Mouse (Mus musculus) adrenal gland (tissue): ENCODE measurements at regions not wholly inside any gene's neighbourhood (a gene's known extent, or its start where the extent isn't known, plus 50 kb on each side); places are given as distances from the start of the nearest gene placed in this dataset.

ENCODE experiments used
- intact Hi-C: fragments of 180-260 bp; cut with DNase I; formaldehyde crosslinking; loops from one replicate; pipeline ENCODE4 v1.15.1; 2025

DNA sequence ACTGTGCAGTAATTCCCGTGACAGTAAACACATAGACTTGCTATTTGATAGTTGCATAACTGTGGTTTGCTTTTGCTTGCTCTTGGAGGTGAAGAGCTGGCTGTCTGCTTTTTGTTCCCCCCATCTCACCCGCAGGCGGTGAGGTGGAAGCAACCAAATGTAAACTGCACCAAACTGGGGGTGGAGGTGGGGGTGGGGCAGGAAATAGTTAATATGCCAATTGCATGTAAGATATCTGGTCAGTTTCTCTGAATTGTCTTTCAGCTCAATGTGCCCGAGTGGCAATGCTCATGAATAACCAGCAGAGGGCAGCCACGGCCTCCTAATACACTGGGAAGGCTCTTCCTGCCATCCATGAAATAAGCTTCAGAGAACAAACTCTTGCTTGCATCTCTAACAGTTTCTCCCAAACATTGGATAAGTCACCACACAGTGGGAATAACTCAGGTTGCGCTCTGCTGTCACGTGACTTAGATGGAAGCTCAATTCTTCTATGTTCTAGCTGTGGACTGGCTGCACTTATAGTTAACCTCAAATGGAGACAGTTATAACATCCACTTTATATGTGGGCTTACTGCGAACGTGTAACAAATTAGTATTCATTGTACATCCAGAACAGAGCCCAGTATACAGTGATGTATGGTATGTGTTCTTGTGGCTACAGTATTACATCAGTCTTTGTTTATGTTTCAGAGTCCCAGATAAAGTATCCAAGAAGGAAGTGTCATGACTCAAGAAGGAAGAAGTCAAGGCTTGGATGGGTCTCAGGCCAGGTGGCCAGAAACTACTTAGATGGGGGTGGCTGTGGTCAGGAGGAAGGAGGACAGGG is 62.0 kb upstream of the Egflam start:
- intact Hi-C loops: loop anchor here (1.0 to 5.0 kb wide), 2 partner anchors 352 to 562 kb away; no protein-coding TSS in a partner anchor

DNA sequence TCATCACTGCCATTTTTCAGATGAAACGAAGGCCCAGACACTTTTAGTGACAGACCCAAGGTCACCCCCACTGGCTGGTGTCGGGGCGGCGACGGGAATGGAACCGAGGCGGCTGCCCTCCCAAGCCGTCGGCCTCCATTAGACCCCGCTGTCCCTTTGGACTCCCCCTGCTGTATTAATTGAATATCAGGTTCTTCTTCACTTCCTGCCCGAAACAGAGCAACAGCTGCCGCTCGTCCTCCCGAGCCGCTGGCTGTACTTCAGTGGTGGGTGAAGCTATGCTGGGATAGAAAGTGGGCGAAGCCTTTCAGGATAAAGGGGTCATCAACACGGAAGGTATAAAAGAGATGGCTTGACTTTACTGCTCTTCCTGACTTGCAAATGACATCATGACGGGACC is 64.4 kb upstream of the Egflam start:
- intact Hi-C loops: no loop called here

- intact Hi-C loops: no loop called here
These were observed 65.5 kb upstream of the Egflam start for GRCm38 (mm10) chr15:7463444-7464350.

DNA sequence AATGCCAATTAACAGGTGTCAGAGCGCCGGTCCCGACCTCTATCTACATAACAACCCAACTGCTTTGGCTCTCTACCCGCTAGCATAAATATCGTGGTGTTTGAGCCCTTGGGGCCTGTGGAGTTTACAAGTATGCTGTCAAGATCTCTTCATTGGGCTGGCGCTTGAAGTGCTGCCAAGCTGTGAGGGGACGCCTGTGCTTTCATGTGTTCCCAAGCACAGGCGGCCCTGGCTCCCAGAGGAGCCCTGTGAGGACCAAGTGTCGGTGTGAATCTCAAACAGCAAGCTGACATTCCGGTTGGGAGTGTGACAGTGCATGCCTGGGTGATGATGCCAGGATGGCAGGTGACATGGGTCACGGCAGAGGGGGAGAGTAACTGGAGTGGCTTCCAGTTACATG is 82.0 kb upstream of the Egflam start:
- intact Hi-C loops: no loop called here

- intact Hi-C loops: no loop called here
These were observed 82.6 kb upstream of the Egflam start for GRCm38 (mm10) chr15:7480792-7481210.

DNA sequence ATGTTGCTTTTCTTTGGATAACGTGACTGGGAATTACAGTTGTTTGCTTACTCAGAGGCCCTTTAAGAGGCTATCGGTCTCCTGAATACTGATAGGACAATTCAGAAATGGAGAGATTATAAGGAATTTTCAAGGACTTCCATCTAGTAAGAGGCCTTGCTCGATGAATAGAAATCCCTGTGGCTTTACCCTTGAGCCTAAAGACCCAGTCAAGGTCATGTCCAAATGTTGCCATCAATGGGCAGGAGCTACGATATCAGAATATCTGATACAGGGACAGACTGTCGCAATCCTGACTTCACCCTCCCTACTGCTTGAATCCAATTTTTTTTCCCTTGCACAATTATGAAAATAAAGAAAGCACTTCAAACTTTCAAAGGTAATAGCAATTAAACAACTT is 85.5 kb upstream of the Egflam start:
- intact Hi-C loops: no loop called here

GRCm38 (mm10) chr15:7491091-7491490 is 92.9 kb upstream of the Egflam start:
- intact Hi-C loops: no loop called here

DNA sequence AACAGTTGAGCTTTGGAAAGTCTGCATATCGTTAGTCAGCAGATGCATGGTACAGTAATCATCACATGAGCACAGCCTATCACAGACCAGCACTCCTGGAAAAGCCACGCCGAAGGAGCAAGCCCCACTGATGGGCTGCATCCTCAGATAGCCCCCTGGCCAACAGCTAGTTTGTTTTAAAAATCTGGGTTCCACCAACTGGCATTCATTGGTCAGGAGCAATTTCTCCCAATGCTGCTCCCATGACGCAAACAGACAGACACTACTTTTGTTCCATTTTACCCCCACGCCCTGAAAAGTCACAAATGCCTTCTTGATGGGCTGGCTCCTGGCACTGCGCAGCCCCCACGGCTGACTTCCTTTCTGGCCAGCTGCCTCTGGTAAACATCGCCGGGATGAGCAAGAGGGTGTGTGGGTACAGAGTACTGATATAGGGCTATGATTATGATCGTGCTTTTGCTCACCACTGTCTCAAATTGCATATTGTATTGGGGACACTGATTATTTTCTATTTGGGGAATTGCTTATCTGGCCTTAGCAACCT is 95.0 kb upstream of the Egflam start:
- intact Hi-C loops: no loop called here

DNA sequence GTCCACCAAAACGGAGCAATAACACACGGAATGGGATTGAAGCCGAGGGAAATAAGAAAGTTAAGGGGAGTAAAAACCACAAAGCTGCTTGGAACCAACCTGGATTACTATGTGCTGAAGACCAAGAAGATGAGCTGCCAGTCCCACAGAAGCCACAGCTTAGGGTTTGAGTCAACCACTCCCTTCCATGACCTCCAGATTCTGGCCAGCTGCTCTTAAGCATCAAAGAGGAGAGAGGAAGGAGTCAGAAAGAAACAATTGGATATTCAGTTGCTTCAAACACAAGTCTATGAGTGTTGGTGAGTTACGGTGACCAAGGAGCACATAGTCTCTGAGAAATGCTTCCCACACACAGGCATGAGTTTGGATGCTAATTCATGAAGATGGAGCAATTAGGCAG is 99.7 kb upstream of the Egflam start:
- intact Hi-C loops: no loop called here

DNA sequence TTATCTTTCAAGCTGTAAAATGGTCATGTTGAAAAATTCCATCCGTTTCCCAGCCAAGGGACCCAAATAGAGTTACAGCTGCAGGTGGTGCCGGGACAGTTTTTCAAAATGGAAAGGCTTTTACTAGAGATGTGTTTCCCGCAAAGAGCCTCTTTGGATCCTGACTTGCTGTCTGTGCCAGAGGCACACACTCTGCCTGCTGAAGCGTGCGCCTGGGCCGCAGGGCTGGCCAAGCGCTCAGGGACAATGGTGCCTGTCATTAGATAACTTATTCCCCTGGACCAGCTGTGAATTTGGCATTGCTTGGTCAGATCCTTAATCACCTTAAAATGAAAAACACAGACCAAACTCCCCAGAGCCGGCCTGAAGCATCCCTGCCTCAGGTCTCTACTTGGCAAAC is 110.3 kb upstream of the Egflam start:
- intact Hi-C loops: no loop called here

DNA sequence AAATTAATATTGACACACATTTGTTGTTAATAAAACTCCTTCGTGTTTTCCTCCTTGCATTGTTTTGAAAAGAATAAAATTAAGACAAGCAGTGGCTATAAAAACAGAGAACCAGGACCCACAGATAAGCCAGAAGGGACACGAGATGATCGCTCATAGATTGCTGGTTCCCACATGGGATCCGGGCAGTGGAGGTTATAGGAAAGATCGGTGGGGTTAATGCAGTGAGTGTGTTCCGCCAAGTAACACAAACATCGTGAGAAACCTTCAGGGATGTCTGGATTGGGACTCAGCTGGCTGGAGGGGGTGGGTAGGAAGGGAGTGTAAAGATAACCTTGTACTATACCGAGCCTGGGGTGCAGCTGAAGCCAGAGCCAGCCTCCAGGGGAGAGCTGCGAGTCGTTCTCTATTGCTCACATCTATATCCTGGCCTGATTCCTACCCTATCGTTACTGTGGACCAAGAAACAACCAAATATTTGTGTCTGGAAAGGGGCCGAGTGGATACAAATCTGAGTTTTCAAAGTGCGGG is 116.6 kb upstream of the Egflam start:
- intact Hi-C loops: no loop called here

GRCm38 (mm10) chr15:7521611-7522010 is 123.4 kb upstream of the Egflam start:
- intact Hi-C loops: no loop called here

DNA sequence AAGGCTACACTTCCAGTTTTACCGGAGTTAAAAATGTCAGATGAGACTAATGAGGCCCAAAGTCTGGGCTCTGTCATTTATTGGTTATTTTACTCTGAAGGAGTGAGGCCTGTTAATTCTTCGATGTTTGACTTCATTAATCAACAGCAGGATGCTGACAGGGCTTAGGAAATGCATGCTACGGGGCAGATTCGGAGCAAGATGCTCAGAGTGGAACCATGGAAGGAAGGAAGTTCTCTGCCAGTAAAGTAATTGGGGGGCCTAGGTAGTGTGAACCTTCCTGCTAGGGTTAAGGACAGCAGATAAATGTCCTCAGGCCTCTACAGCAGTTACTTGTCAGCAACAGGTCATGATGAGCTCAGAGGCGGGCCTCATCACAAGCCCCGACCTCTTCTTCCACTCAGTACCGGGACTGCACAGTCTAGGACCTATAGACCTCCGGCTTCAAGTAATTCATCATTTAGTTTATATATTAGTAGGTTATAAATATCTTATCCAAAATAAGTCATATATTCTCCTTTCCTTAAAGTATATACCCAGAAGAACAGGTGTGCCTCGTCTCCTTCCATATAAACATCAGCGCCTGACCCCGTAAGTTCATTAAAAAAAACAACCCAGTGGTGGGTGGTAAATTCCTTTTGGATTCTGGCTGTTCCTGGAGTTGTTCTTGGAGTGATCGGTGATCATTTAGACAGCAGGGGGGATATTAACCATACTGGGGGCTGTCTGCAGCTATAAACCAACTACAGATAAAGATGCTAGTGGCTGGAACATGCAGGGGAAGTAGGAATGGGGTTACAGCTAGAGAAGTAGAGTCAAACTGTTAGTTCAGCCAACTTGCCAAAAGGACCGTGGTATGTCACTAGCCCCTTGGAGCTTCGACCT is 124.9 kb upstream of the Egflam start:
- intact Hi-C loops: no loop called here

- intact Hi-C loops: no loop called here
These were observed 132.9 kb upstream of the Egflam start for GRCm38 (mm10) chr15:7530959-7531588.

DNA sequence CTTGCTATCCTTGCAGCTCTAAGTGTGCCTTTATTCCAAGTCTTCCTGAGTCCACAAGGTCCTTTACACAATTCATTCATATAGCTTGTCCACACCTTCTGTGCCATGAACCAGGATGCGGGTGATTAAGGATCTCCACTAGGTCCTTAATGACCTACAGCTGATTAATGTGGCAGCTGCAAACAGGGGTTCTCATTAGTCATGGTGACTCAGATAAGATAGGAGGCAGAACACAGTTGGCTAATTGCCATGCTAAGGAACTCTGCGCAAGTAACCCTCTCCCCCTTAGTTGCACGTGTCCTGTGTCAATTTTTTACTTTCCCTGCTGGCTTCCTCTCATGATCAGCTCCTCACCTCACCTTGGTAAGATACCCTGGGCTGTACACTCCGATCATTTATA is 139.7 kb upstream of the Egflam start:
- intact Hi-C loops: no loop called here

- intact Hi-C loops: no loop called here
These were observed 155.1 kb upstream of the Egflam start for GRCm38 (mm10) chr15:7553190-7553895.

DNA sequence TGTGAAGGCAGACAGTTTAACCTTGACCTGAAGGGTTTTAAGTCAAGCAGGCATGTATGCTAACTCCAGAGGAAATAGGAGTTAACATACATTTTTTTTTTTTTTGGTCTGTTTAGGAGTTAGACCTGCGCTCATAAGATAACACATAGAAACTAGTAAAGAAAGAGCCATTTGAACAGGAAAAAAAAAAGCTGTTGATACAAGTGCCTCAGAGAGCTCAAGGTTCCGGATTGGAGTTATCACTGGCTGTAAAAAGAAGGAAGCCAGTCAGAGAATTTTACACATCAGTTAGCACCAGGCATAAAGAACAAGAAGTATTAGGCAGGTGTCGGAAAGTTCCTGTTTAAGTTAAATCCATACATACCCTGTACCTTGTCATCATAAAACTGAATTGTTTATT is 156.2 kb upstream of the Egflam start:
- intact Hi-C loops: no loop called here

- intact Hi-C loops: no loop called here
These were observed 165.1 kb upstream of the Egflam start for GRCm38 (mm10) chr15:7563279-7563678.

GRCm38 (mm10) chr15:7563726-7564125 is 165.5 kb upstream of the Egflam start:
- intact Hi-C loops: no loop called here

DNA sequence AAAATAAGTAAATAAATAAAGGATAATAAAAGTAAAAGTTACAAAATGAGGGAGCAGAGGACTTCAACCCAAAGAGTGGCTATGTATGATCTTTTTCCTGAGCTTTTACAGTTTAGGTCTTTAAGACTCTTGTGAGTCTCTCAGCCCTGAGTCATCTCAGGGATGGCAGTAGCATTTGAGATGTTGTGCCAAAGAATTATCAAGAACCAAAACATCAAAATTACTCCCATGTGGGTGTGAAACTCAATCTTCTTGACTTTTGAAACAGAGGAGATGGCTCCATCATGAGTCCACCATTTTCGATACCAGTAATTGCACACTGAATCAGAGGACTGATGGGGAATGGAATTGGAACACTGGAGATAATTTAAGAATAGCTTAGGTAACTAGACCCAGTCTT is 174.0 kb upstream of the Egflam start:
- intact Hi-C loops: no loop called here
